Mouse (Mus musculus): ENCODE results near the gene B3galt1. TPM values are rescaled to one million over a fixed set of nuclear protein-coding genes. Genes with fewer than 3 reads are reported as not detected.

Gene B3galt1
- polyA plus RNA-seq, 2 experiments from 2014 or later = 0.27 to 0.58 TPM

GRCm38 (mm10) chr2:68079426-68080360 is 514.0 kb downstream of the B3galt1 start:
- ATAC-seq = no peak

GRCm38 (mm10) chr2:68080872-68081280 is 515.2 kb downstream of the B3galt1 start:
- ATAC-seq = no peak

GRCm38 (mm10) chr2:68084483-68084882 is 518.8 kb downstream of the B3galt1 start:
- no peak for ATAC-seq

GRCm38 (mm10) chr2:68086101-68086500 is 520.4 kb downstream of the B3galt1 start:
- ATAC-seq = no peak

GRCm38 (mm10) chr2:68091559-68091958 is 525.9 kb downstream of the B3galt1 start:
- ATAC-seq = no peak

GRCm38 (mm10) chr2:68104641-68105040 is 539.0 kb downstream of the B3galt1 start:
- ATAC-seq = no peak

- ATAC-seq = no peak
Measured at GRCm38 (mm10) chr2:68118076-68118475, 552.4 kb downstream of the B3galt1 start.

- no peak for ATAC-seq
Measured at GRCm38 (mm10) chr2:68124751-68125150, 559.1 kb downstream of the B3galt1 start.

GRCm38 (mm10) chr2:68141094-68141493 is 575.4 kb downstream of the B3galt1 start:
- ATAC-seq = no peak

- no peak for ATAC-seq
Measured at GRCm38 (mm10) chr2:68143292-68143691, 577.6 kb downstream of the B3galt1 start.

- no peak for ATAC-seq
Measured at GRCm38 (mm10) chr2:68159751-68160150, 594.1 kb downstream of the B3galt1 start.

- ATAC-seq = no peak
Measured at GRCm38 (mm10) chr2:68160566-68160965, 594.9 kb downstream of the B3galt1 start.

GRCm38 (mm10) chr2:68162012-68162411 is 596.3 kb downstream of the B3galt1 start:
- ATAC-seq = peak; percentile 57

- no peak for ATAC-seq
Measured at GRCm38 (mm10) chr2:68171306-68171705, 605.6 kb downstream of the B3galt1 start.

Other genes with a start within 250 kb of the B3galt1 start
- not detected for gene Gm21830, start 152.1 kb upstream of the B3galt1 start, polyA plus RNA-seq (2017; shearing (Covaris generic))
- not detected for gene Gm26727, start 132.7 kb upstream of the B3galt1 start, polyA plus RNA-seq (2017; shearing (Covaris generic))
- gene Xirp2, start 119.9 kb upstream of the B3galt1 start, polyA plus RNA-seq (2017; shearing (Covaris generic)) = not detected

Measured in CD4-positive, CD25-positive, alpha-beta regulatory T cell, adult 4 months (primary cell).